Mouse (Mus musculus): Measurements from ENCODE around the gene Ift20. TPM values are rescaled to one million over a fixed set of nuclear protein-coding genes. Genes with fewer than 3 reads are reported as not detected.

Ift20 gene
- total RNA-seq (2021): 10 to 100 TPM; 18.0 to 25.1 TPM
- long read RNA-seq, experiment 1, transcript Ift20-203 (6 exons, 1,141 nt): major isoform, 7 of 16 reads
- long read RNA-seq, experiment 1, partial matches to known transcripts: 2 of 16 reads
- long read RNA-seq, experiment 1, other reads (novel, unspliced or antisense): 3 of 16 reads
- long read RNA-seq, experiment 2, transcript Ift20-203 (6 exons, 1,141 nt): major isoform, 17 of 26 reads
- long read RNA-seq, experiment 2, partial matches to known transcripts: 2 of 26 reads
- long read RNA-seq, experiment 2, other reads (novel, unspliced or antisense): 0 of 26 reads

DNA sequence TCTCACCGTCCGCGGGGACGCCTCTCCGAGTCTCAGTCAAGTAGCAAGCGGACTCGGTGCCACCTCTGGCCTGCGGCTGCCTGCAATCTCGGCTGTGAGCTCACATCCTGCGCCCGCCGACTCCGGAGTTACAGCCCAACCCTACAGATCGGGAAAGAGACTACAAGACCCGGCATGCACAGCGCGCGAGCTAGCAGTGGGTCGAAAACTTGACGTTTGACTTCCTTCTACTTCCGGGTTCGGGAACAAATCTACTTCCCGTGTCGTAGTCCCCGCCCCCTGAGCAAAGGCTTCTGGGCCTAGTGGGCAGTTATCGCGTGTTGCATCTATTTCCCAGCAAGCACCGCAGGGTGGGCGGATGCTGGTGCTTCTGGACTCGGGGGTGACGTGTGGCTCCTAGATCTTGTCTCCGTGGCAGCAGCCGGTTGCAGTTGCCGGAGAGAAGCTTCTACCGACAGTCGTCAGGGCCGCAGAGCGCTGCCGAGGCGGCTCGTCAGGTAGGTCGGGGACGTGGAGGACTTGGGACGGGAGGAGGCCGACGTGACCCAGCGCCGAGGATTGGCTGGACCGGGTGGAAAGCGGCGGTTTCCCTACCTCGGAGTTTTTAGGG is at the start of gene Ift20, which contains the start of gene Tnfaip1:
Gene Ift20 (plus strand): TSS at position 282 of the 610 bp plus-strand sequence.
Gene Tnfaip1 (minus strand): TSS at position 253 of the 610 bp plus-strand sequence.
- intact Hi-C loops (cut with DNase I; ENCODE audit: low total_unique reads): no loop called here
- peak; percentile 98 for DNase-seq

DNA sequence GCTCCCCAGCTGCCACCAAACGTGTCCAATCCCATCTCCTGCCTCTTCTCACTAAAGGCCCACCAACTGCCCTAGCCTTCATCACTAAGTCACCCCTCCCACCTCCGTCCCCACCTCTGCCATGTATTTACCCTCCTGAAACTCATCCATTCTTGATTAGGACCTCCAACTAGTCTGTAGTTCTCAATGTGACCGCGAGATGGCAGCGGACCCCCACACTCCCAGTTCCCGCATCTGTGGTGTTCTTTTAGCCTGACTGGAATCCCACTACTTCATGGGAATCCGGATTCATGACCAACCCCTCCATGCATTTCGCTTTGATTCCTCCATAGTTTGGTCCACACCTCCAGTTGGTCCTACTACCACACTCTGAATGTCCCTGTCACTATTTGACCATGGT is 48.0 kb upstream of the Ift20 start:
- intact Hi-C loops (cut with DNase I; ENCODE audit: low total_unique reads): no loop called here
- DNase-seq: peak; percentile 63

DNA sequence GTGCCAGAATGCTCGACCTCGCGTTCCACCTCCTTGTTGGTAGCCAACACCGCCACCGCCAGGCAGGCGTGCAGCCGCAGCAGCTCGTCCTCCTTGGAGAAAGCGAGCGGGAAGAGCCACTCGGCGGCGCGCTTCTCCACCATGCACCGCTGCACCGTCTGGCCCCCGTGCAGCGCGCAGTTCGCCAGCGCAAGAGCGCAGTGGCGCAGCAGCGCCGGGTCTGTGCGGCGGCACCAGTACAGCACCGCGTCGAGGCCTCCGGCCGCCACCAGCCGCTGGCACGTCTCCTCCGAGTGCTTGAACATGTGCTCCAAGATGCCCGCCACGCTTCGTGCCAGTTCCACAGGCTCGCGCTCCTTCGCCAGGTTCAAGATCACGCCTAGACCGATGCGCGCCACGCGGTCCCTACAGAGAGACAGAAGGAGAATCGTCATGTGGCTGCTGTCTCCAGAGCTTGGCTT is 45.4 kb upstream of the Ift20 start:
- no peak for DNase-seq

DNA sequence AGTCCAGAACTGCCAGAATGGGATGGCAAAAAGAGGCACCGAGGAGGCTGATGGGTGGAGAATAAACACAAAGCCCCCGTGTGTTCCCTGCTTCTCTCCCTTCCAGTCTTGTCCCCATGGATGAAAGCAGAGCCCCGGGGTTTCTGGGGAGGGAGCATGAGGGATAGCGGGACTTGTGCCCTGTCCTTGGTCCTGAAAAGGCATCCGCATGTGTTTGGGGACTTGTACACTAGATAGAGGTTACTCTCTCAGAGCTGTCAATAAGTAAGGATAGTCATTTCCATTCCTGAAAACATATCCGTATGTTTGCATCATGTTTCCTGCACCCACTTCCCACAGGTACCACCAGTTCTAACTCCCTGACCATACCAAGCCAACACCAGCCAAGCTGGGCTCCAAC is 40.3 kb upstream of the Ift20 start:
- intact Hi-C loops (cut with DNase I; ENCODE audit: low total_unique reads): no loop called here
- peak; percentile 32 for DNase-seq

More for the DNA sequence above, 45.4 kb upstream of the Ift20 start:
- intact Hi-C loops (cut with DNase I; ENCODE audit: low total_unique reads): no loop called here

DNA sequence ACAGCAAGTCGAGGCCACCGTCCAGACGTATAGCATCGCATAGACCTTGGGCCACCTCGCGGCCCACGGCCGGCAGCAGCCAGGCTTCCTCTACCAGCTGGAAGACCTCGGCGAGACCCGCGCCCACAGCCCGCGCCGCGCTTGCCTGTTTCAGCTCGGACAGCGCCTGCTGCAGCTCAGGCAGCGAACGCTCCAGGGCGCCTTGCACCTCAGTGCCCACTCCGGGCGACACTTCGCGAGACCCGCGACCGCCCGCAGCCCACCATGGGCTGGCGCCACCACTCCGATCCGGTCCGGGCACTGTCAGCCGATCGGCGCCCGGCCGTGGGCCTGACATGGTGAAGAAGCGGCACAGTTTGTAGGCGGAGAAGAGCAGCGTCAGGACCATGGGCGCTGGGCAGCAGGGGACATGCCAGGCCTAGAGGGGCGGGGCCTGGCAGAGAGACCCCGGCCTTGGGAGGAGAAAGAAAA is 39.1 kb upstream of the Ift20 start:
- intact Hi-C loops (cut with DNase I; ENCODE audit: low total_unique reads): no loop called here
- DNase-seq: no peak

DNA sequence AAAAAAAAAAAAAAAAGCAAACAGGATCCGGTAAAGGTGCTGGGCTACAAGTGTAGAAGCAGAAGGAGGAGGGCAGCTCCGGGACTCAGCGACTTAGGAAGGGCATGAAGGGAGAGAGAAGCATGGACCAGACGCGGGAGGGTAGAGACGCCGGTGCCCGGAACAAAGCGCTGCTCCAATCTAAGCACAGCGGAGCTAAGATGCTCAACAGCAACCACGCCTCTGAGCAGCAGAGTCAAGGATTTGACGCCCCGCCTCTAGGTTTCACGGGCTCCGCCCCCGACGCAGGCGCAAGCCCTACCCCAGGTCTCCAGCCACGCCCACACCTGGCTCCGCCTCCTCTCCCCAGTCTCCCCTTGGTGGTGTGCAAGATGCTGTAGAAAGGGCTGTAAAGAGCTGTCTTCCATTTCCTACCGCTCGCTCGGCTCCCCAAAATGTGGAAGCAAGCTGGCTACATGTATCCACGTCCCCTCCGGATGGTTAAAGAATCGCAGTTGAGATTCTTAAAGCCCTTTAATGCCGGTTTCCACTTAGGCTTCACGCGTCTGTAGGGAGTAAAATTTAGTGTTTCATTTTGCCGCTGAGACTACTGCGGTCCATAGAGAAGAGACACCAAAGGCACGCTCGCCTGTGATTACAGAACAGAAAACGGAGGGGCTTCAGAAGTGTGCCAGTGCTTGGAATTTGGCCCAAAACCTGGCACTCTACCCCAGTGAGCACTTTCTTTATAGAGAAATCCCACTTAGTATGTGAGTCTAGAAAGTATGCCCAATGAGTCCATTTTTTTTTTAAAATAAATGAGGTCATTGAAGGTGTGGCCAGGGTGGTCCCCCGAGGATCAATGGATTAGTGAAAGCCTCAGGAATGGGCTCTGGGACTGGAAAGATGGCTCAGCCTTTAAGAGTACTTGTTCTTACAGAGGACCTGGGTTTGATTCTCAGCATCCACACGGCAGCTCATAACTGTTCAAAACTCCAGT is 38.3 kb upstream of the Ift20 start, which contains the start of gene Sarm1:
Gene Sarm1 (minus strand): TSS at position 211 of the 979 bp plus-strand sequence.
- intact Hi-C loops (cut with DNase I; ENCODE audit: low total_unique reads): no loop called here
- DNase-seq: peak; percentile 93

DNA sequence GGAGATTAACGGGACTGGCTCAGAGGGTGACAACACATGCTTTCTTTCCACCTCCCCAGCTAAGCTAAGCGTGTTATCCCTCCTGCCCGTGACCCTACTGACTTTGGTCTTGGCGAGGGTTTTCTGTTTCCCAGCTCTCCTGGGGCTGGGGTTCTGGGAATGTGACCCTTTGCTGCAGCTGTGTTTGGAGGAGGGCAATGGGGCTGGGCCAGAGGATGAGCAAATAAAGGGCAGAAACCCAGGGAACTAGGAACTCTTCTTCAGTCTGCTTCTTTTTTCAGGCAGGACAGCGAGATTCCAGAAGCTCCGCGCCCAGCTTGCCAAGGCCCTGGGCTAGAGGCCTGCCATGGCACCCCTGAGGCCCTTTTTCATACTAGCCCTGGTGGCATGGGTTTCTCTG is 37.2 kb upstream of the Ift20 start, which contains the start of gene Vtn:
Gene Vtn (plus strand): TSS at position 88 of the 400 bp plus-strand sequence.
- intact Hi-C loops (cut with DNase I; ENCODE audit: low total_unique reads): no loop called here
- DNase-seq: peak; percentile 66

DNA sequence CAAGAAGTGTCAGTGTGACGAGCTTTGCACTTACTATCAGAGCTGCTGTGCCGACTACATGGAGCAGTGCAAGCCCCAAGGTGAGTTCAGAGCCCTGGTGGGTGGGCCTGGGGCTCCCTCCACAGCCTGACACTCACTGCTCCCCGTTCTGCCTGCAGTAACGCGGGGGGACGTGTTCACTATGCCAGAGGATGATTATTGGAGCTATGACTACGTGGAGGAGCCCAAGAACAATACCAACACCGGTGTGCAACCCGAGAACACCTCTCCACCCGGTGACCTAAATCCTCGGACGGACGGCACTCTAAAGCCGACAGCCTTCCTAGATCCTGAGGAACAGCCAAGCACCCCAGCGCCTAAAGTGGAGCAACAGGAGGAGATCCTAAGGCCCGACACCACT is 36.6 kb upstream of the Ift20 start:
- intact Hi-C loops (cut with DNase I; ENCODE audit: low total_unique reads): no loop called here
- DNase-seq: no peak

DNA sequence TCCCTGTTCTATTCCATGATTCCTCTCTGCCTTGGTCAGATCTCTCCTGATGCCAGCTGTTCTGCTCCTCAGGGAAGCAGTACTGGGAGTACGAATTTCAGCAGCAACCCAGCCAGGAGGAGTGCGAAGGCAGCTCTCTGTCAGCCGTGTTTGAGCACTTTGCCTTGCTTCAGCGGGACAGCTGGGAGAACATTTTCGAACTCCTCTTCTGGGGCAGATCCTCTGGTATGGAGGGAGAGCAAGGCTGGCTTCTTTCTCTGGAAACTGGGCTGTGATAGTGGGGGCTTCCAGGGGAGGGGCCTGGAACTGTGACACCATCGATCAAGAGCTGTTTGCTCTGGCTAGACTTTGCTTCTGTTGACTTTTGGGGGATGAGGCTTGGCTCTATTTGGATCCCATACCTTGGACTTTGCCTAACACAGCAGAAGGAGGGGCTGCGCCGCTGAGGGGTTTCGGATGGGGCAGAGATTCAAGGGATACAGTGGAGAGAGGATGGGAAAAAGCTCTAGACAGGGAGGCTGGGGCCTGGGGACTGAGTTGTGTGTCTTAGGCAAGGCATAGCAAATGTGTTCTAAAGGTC is 35.4 kb upstream of the Ift20 start:
- intact Hi-C loops (cut with DNase I; ENCODE audit: low total_unique reads): no loop called here

DNA sequence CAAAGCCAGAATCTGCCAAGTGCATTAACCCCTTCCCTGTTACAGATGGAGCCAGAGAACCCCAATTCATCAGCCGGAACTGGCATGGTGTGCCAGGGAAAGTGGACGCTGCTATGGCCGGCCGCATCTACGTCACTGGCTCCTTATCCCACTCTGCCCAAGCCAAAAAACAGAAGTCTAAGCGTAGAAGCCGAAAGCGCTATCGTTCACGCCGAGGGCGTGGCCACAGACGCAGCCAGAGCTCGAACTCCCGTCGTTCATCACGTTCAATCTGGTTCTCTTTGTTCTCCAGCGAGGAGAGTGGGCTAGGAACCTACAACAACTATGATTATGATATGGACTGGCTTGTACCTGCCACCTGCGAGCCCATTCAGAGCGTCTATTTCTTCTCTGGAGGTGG is 34.6 kb upstream of the Ift20 start:
- DNase-seq: no peak
- intact Hi-C loops (cut with DNase I; ENCODE audit: low total_unique reads): no loop called here

More for the DNA sequence above, 35.4 kb upstream of the Ift20 start:
- DNase-seq: no peak

DNA sequence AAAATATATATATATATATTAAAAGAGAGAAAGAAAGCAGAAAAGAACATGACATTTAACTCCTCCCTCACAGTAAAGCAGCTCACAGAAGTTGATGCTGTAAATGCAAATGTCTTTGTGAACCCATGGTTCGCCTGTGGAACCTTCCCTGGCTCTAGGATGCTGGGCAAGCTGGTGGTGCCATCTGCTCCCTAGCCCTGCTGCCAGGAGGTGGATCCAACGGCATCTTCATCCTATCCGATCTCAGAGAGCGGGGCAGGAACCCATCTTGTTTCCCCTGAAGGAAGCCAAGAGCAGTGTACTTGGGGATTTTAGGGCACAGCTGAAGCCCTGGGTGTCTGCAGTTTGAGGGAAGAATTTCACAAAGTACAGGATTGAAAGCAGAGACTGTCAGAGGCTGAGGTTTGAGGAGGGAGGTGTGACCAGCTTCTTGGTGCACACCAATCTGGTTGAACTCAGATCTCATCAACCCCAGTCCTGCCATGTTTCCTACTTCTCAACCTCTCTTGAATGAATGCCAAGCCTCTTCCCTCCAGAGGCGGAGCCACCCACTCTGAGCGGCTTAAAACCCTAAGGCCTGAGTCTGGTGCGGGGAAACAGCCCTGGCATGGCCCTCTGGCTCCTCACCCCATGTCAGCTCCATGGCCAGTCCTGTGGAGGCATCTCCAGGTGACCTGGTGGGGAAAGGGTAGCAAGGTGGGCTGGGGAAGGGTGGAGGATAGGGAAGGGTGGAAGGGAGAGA is 33.1 kb upstream of the Ift20 start, which contains the start of gene Sebox:
Gene Sebox (plus strand): TSS at position 539 of the 742 bp plus-strand sequence.
- DNase-seq: no peak
- intact Hi-C loops (cut with DNase I; ENCODE audit: low total_unique reads): no loop called here

DNA sequence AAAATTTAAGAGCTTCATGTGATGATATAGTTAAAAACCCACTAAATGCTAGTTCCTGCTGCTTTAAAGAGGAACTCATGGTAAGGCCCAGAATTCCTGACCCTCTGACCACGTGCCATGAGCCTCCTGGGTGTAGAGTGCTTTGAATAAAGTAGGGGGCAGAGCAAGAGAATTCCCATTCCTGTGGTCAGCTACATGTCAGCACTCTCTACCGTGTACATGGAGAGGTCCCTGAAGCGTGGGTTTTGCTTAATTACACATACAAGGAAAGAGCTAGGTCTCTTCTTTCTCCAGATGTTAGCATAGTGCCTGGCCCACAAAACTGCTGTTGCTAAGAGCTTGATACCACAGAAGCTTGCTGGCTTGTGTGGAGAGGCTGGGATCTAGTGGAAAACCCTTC is 30.7 kb upstream of the Ift20 start:
- intact Hi-C loops (cut with DNase I; ENCODE audit: low total_unique reads): no loop called here

DNA sequence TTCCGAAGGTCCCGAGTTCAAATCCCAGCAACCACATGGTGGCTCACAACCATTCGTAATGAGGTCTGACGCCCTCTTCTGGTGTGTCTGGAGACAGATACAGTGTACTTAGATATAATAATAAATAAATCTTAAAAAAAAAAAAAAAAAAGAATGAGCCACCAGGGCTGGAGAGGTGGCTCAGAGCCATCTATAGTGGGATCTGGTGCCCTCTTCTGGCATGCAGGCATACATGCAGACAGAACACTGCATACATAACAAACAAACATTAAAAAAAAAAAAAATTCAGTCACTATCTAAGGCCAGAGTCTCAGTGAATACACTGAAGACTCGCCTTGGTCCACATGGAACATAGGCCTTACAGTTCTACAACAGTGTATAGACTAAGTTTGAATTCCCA is 27.0 kb upstream of the Ift20 start:
- no peak for DNase-seq
- intact Hi-C loops (cut with DNase I; ENCODE audit: low total_unique reads): no loop called here

More for the DNA sequence above, 30.7 kb upstream of the Ift20 start:
- DNase-seq: no peak

DNA sequence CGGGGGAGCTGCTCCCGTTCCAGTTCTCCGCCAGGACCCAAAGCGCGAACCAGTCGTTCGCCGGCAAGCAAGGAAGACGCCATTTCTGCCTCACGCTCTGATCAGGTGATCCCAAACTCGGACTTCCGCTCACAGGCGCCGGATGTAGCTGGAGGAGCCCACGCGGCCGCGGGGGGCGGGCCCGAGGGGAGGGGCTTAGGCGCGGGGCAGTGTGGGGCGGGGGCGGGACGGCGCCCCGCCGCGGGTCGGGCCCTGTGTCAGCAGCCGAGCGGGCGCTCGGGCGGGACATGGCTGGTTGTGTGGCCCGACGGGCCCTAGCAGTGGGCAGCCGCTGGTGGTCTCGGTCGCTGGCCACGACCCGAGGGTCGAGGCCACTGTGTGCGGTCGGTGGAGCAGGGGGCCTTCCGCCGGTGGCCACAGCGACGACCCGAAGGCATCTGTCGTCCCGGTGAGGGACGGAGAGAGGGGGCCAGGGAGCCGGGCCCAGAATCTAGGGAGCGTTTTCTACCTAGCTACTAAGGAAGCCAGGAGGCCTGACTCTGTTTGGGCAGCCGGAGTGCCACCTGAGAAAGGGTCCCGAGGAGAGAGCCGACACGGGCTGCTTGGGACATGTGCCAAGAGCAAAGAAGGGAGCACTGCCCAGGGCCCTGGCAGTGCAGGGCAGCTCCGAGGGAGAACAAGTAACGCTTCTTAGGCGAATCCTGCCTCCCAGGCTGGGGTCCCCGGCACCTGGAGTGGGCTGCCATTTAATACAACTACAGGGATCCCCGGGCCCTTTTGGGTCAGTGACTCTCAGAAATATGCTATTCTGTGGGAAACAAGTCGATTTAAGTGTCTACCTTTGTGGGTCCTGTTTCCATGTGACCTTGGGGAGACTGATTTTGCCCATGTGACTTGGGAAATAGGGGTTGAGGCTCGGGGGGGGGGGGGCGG is 23.9 kb upstream of the Ift20 start, which contains the start of the genes Tmem199 and Poldip2:
Gene Tmem199 (minus strand): TSS at position 148 of the 933 bp plus-strand sequence.
Gene Poldip2 (plus strand): TSS at position 169 of the 933 bp plus-strand sequence.
- intact Hi-C loops (cut with DNase I; ENCODE audit: low total_unique reads): no loop called here

DNA sequence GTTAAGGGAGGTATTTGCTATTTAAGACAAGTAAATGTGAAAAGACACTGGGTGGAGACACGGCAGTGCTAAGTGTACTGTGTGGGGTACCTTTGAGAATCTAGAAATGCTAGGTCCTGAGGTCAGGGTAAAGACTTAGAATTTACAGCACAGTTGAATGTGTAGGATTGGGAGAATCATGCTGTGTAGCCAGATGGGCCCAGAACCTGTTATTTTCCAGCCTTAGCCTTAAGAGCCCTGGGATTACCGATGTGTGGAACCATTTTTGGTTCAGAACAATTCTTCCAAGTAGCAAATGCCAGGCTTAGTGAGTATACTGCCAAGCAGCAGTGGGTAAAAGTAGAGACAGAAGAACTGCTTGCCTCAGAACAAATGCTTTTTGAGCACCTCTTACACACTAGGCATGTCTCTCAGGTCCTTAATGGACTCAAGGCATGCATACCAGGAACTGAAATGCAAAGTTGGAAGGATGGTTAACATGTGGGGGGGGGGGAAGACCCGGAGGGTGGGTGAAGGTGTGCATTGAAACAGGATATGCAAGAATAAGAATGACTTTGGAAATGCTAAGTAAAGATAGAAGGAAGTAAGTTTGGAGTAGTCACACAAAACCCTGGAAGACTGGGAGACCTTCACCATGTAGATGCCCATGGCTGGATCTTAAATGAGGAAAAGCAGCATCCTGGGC is 22.9 kb upstream of the Ift20 start:
- intact Hi-C loops (cut with DNase I; ENCODE audit: low total_unique reads): no loop called here

More for the DNA sequence above, 23.9 kb upstream of the Ift20 start, which contains the start of the genes Tmem199 and Poldip2:
- DNase-seq: peak; percentile 92

DNA sequence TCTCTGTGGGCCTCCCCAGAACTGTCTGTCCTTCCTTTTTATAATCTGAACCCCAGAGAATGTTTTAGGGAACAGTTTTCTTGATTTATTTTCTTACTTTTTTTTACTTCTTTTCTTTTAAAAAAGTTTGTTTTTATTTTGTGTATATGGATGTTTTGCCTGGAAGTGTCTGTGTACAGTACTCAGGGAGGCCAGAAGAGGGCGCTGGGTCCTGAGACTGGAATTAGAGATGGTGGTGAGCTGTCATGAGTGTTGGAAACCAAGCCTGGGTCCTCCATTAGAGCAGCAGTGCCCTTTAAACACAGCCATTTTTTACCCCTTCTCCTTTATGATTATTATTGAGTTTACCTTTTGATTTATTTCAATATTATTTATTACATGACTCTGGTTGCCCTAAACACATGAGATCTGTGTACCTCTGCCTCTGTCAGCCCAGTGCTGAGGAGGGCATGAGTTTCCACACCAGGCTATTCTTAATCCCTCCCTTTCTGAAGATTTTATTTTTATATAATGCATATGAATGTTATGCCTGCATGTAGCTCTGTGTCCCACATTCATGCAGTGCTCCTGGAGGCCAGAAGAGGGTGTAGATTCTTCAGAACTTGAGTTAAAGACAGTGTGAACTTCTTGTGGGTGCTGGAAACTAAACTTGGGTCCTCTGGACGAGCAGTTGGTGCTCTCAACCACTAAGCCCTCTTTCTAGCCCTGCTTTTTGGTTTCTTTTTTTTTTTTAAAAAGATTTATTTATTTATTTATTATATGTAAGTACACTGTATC is 20.4 kb upstream of the Ift20 start:
- intact Hi-C loops (cut with DNase I; ENCODE audit: low total_unique reads): no loop called here
- DNase-seq: no peak

More for the DNA sequence above, 22.9 kb upstream of the Ift20 start:
- DNase-seq: no peak

All from gastrocnemius, postnatal 14 days (tissue).